ENCODE assay signal across 11 mouse cellular contexts in genomic region chr8:62060357-62060756, GRCm38 (mm10).
DNase-seq lines count a peak whose midpoint lies in the region; ATAC-seq and TF ChIP-seq lines count a peak whose summit lies in the region.
"Had no signal": no experiment of that assay in that cellular context is flagged by ENCODE, and none has a peak within 500 bp of the region (broad histone marks: within the 10 kb centered on the region; RNA-seq: fewer than 3 reads in every experiment).

No protein-coding gene starts in this region.

- H3K36me3 ChIP-seq in heart, embryonic 12.5 days, result no peaks in the 10 kb centered on the region
- no peaks in the 10 kb centered on the region for H3K36me3 ChIP-seq in liver, postnatal 0 days (replicated peaks; ENCODE audit: insufficient read depth, low read length)
- H3K36me3 ChIP-seq in liver, embryonic 11.5 days (ENCODE audit: control insufficient read depth, insufficient read depth, low read length), result no peaks in the 10 kb centered on the region
- no peaks in the 10 kb centered on the region for H3K36me3 ChIP-seq in forebrain, embryonic 15.5 days
- H3K36me3 ChIP-seq in kidney, embryonic 16.5 days (ENCODE audit: insufficient read depth, low read length), result no peaks in the 10 kb centered on the region
- H3K36me3 ChIP-seq: liver, embryonic 13.5 days had no signal

- TF ChIP-seq CTCF in liver, postnatal 0 days (IDR thresholded peaks at IDR 0.05; ENCODE audit: low read depth), result peak; percentile 25

- H3K27me3 ChIP-seq in heart, embryonic 12.5 days (replicated peaks), result no peaks in the 10 kb centered on the region
- H3K27me3 ChIP-seq in liver, postnatal 0 days (ENCODE audit: insufficient read depth, low read length), result no peaks in the 10 kb centered on the region
- no peaks in the 10 kb centered on the region for H3K27me3 ChIP-seq in liver, embryonic 11.5 days (replicated peaks; ENCODE audit: control insufficient read depth, insufficient read depth, low read length)
- no peaks in the 10 kb centered on the region for H3K27me3 ChIP-seq in forebrain, embryonic 15.5 days
- H3K27me3 ChIP-seq in kidney, embryonic 16.5 days (ENCODE audit: insufficient read depth, low read length), result no peaks in the 10 kb centered on the region
- H3K27me3 ChIP-seq: liver, embryonic 13.5 days had no signal

- no peak overlapping the region for H3K4me2 ChIP-seq in heart, embryonic 12.5 days
- no peak overlapping the region for H3K4me2 ChIP-seq in liver, postnatal 0 days (ENCODE audit: low read depth, low read length)
- no peak overlapping the region for H3K4me2 ChIP-seq in liver, embryonic 11.5 days
- no peak overlapping the region for H3K4me2 ChIP-seq in forebrain, embryonic 15.5 days (replicated peaks)
- no peak overlapping the region for H3K4me2 ChIP-seq in kidney, embryonic 16.5 days (replicated peaks; ENCODE audit: low read depth, low read length)
- H3K4me2 ChIP-seq: liver, embryonic 13.5 days had no signal

- peak; percentile 8 for DNase-seq in heart, postnatal 4 days
- DNase-seq in liver, postnatal 0 days, result no peak
- no peak for DNase-seq in liver, embryonic 11.5 days (ENCODE audit: low spot score)
- DNase-seq in R1 (ENCODE audit: low read depth, low spot score), result peak; percentile 14
- peak; percentile 4 for DNase-seq in lung, postnatal 14 days
- DNase-seq: cerebellum, adult 2 months; liver, embryonic 13.5 days had no signal

- H3K9me3 ChIP-seq in heart, embryonic 12.5 days (replicated peaks), result no peaks in the 10 kb centered on the region
- H3K9me3 ChIP-seq in liver, postnatal 0 days (ENCODE audit: low read length), result no peaks in the 10 kb centered on the region
- H3K9me3 ChIP-seq in liver, embryonic 11.5 days (ENCODE audit: control insufficient read depth, low read length), result no peaks in the 10 kb centered on the region
- H3K9me3 ChIP-seq in forebrain, embryonic 15.5 days, result no peaks in the 10 kb centered on the region
- no peaks in the 10 kb centered on the region for H3K9me3 ChIP-seq in kidney, embryonic 16.5 days (ENCODE audit: low read length)
- H3K9me3 ChIP-seq: liver, embryonic 13.5 days had no signal

- no peak for ATAC-seq in heart, embryonic 12.5 days (ENCODE audit: insufficient number of reproducible peaks, low FRiP score)
- ATAC-seq in liver, postnatal 0 days, result no peak
- ATAC-seq in liver, embryonic 11.5 days (replicated peaks; ENCODE audit: low FRiP score), result no peak
- ATAC-seq in forebrain, embryonic 15.5 days (replicated peaks), result no peak
- ATAC-seq in kidney, embryonic 16.5 days (ENCODE audit: low FRiP score, low TSS enrichment), result no peak
- ATAC-seq: inflammation-experienced regulatory T-cells, adult 6 months had no signal

- H3K4me3 ChIP-seq in heart, embryonic 12.5 days, result no peak overlapping the region
- H3K4me3 ChIP-seq in liver, postnatal 0 days (ENCODE audit: low read depth, low read length), result no peak overlapping the region
- H3K4me3 ChIP-seq in liver, embryonic 11.5 days (ENCODE audit: low read depth, low read length), result no peak overlapping the region
- no peak overlapping the region for H3K4me3 ChIP-seq in forebrain, embryonic 15.5 days
- H3K4me3 ChIP-seq in kidney, embryonic 16.5 days (ENCODE audit: low read length), result no peak overlapping the region
- H3K4me3 ChIP-seq: liver, embryonic 13.5 days had no signal

- no peak overlapping the region for H3K27ac ChIP-seq in heart, embryonic 12.5 days (ENCODE audit: poor library complexity, severe bottlenecking)
- H3K27ac ChIP-seq in liver, postnatal 0 days (ENCODE audit: low read depth), result no peak overlapping the region
- H3K27ac ChIP-seq in liver, embryonic 11.5 days (ENCODE audit: low read depth, low read length), result no peak overlapping the region
- no peak overlapping the region for H3K27ac ChIP-seq in forebrain, embryonic 15.5 days (replicated peaks)
- H3K27ac ChIP-seq in kidney, embryonic 16.5 days (ENCODE audit: low read length), result no peak overlapping the region
- H3K27ac ChIP-seq: liver, embryonic 13.5 days had no signal

- H3K9ac ChIP-seq in heart, embryonic 12.5 days, result no peak overlapping the region
- no peak overlapping the region for H3K9ac ChIP-seq in liver, postnatal 0 days (replicated peaks)
- no peak overlapping the region for H3K9ac ChIP-seq in liver, embryonic 11.5 days (ENCODE audit: low read depth, low read length)
- H3K9ac ChIP-seq in forebrain, embryonic 15.5 days (replicated peaks), result no peak overlapping the region
- no peak overlapping the region for H3K9ac ChIP-seq in kidney, embryonic 16.5 days (replicated peaks; ENCODE audit: low read length)
- H3K9ac ChIP-seq: liver, embryonic 13.5 days had no signal

- H3K4me1 ChIP-seq in heart, embryonic 12.5 days (replicated peaks), result no peaks in the 10 kb centered on the region
- H3K4me1 ChIP-seq in liver, postnatal 0 days (ENCODE audit: insufficient read depth), result no peaks in the 10 kb centered on the region
- H3K4me1 ChIP-seq in liver, embryonic 11.5 days (replicated peaks; ENCODE audit: control insufficient read depth, insufficient read depth, low read length), result no peaks in the 10 kb centered on the region
- H3K4me1 ChIP-seq in forebrain, embryonic 15.5 days, result no peaks in the 10 kb centered on the region
- H3K4me1 ChIP-seq in kidney, embryonic 16.5 days (ENCODE audit: insufficient read depth, low read length), result no peaks in the 10 kb centered on the region
- H3K4me1 ChIP-seq: liver, embryonic 13.5 days had no signal

- no peak for TF ChIP-seq EP300 in liver, postnatal 0 days (IDR thresholded peaks at IDR 0.05; ENCODE audit: low read depth)

Comparison
In these comparisons a context has a peak if more than half of its experiments do, and no peak if none do; other contexts are left out.
1. DNase-seq: peak in heart, postnatal 4 days (single experiment), R1 (single experiment) and lung, postnatal 14 days (single experiment); none in liver, postnatal 0 days (single experiment) and liver, embryonic 11.5 days (single experiment).